Comparison of ENCODE assay signal across 19 mouse cellular contexts in the genomic region with DNA sequence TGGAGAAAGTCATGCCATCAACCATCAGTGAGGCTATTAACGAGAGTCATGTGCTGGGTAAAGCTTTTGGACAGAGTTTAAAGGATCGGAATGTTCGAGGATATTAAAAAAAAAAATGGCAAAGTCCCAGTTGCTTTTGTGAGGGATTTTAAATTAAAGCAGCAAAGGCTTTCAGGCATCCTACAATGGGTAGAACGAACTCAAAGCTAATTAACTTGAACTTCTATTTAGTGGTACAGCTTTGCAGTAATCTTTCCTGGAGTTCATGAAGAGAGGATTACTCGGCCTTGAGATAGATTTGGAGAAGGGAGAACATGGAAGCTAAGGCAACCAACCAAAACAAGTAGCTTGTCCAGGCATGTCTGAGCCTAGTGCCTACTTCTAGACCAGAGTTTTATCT.
DNase-seq lines count a peak whose midpoint lies in the region; ATAC-seq and TF ChIP-seq lines count a peak whose summit lies in the region.
"Had no signal": no experiment of that assay in that cellular context is flagged by ENCODE, and none has a peak within 500 bp of the region (broad histone marks: within the 10 kb centered on the region; RNA-seq: fewer than 3 reads in every experiment).

No protein-coding gene starts in this region.

- no peaks in the 10 kb centered on the region for H3K9me3 ChIP-seq in forebrain, embryonic 10.5 days
- H3K9me3 ChIP-seq in forebrain, postnatal 0 days (ENCODE audit: low read length): no peaks in the 10 kb centered on the region
- no peaks in the 10 kb centered on the region for H3K9me3 ChIP-seq in lung, embryonic 14.5 days (ENCODE audit: low read depth, low read length)
- H3K9me3 ChIP-seq in forebrain, embryonic 15.5 days: no peaks in the 10 kb centered on the region
- H3K9me3 ChIP-seq in midbrain, embryonic 15.5 days: no peaks in the 10 kb centered on the region
- H3K9me3 ChIP-seq: embryonic facial prominence, embryonic 10.5 days; G1E; heart, embryonic 12.5 days; hindbrain, embryonic 10.5 days; intestine, embryonic 15.5 days had no signal

- H3K27ac ChIP-seq in forebrain, embryonic 10.5 days: peak overlapping the region; percentile 44; the same call in 1 of the 2 replicates
- no peak overlapping the region for H3K27ac ChIP-seq in forebrain, postnatal 0 days (ENCODE audit: low read depth, low read length)
- H3K27ac ChIP-seq in lung, embryonic 14.5 days (ENCODE audit: low read depth): peak overlapping the region; percentile 46; the same call in 1 of the 2 replicates
- no peak overlapping the region for H3K27ac ChIP-seq in forebrain, embryonic 15.5 days (replicated peaks)
- H3K27ac ChIP-seq in midbrain, embryonic 15.5 days: no peak overlapping the region
- H3K27ac ChIP-seq: embryonic facial prominence, embryonic 10.5 days; hindbrain, embryonic 10.5 days; hindbrain, embryonic 14.5 days; intestine, embryonic 15.5 days had no signal

- no peaks in the 10 kb centered on the region for H3K36me3 ChIP-seq in forebrain, embryonic 10.5 days (replicated peaks)
- no peaks in the 10 kb centered on the region for H3K36me3 ChIP-seq in forebrain, postnatal 0 days (ENCODE audit: insufficient read depth)
- H3K36me3 ChIP-seq in lung, embryonic 14.5 days (ENCODE audit: insufficient read depth): no peaks in the 10 kb centered on the region
- H3K36me3 ChIP-seq in forebrain, embryonic 15.5 days: no peaks in the 10 kb centered on the region
- H3K36me3 ChIP-seq in midbrain, embryonic 15.5 days (replicated peaks): no peaks in the 10 kb centered on the region
- H3K36me3 ChIP-seq: embryonic facial prominence, embryonic 10.5 days; G1E; heart, embryonic 12.5 days; hindbrain, embryonic 10.5 days; intestine, embryonic 15.5 days had no signal

- no peaks in the 10 kb centered on the region for H3K4me1 ChIP-seq in forebrain, embryonic 10.5 days
- no peaks in the 10 kb centered on the region for H3K4me1 ChIP-seq in forebrain, postnatal 0 days (ENCODE audit: insufficient read depth)
- H3K4me1 ChIP-seq in lung, embryonic 14.5 days (ENCODE audit: insufficient read depth): no peaks in the 10 kb centered on the region
- H3K4me1 ChIP-seq in forebrain, embryonic 15.5 days: no peaks in the 10 kb centered on the region
- no peaks in the 10 kb centered on the region for H3K4me1 ChIP-seq in midbrain, embryonic 15.5 days
- H3K4me1 ChIP-seq: embryonic facial prominence, embryonic 10.5 days; heart, embryonic 12.5 days; hindbrain, embryonic 10.5 days; intestine, embryonic 15.5 days had no signal

- H3K9ac ChIP-seq in forebrain, postnatal 0 days: no peak overlapping the region
- no peak overlapping the region for H3K9ac ChIP-seq in lung, embryonic 14.5 days
- no peak overlapping the region for H3K9ac ChIP-seq in forebrain, embryonic 15.5 days (replicated peaks)
- H3K9ac ChIP-seq in midbrain, embryonic 15.5 days: no peak overlapping the region
- H3K9ac ChIP-seq: heart, embryonic 12.5 days; hindbrain, embryonic 14.5 days; intestine, embryonic 15.5 days had no signal

- TF ChIP-seq CTCF in forebrain, postnatal 0 days (IDR thresholded peaks at IDR 0.05; ENCODE audit: low read depth): no peak
- no peak for TF ChIP-seq CTCF in lung, embryonic 14.5 days (IDR thresholded peaks at IDR 0.05; ENCODE audit: low read depth)

- no peaks in the 10 kb centered on the region for H3K27me3 ChIP-seq in forebrain, embryonic 10.5 days (ENCODE audit: poor library complexity, severe bottlenecking)
- H3K27me3 ChIP-seq in forebrain, postnatal 0 days (ENCODE audit: insufficient read depth, low read length): no peaks in the 10 kb centered on the region
- no peaks in the 10 kb centered on the region for H3K27me3 ChIP-seq in lung, embryonic 14.5 days (ENCODE audit: insufficient read depth, low read length)
- no peaks in the 10 kb centered on the region for H3K27me3 ChIP-seq in forebrain, embryonic 15.5 days
- H3K27me3 ChIP-seq in midbrain, embryonic 15.5 days (replicated peaks): no peaks in the 10 kb centered on the region
- H3K27me3 ChIP-seq: heart, embryonic 12.5 days; intestine, embryonic 15.5 days had no signal

- H3K4me3 ChIP-seq in forebrain, embryonic 10.5 days: no peak overlapping the region
- H3K4me3 ChIP-seq in forebrain, postnatal 0 days (ENCODE audit: low read depth, low read length): no peak overlapping the region
- H3K4me3 ChIP-seq in lung, embryonic 14.5 days (ENCODE audit: low read depth, low read length): no peak overlapping the region
- no peak overlapping the region for H3K4me3 ChIP-seq in forebrain, embryonic 15.5 days
- no peak overlapping the region for H3K4me3 ChIP-seq in midbrain, embryonic 15.5 days
- H3K4me3 ChIP-seq: embryonic facial prominence, embryonic 10.5 days; heart, embryonic 12.5 days; hindbrain, embryonic 10.5 days; intestine, embryonic 15.5 days had no signal

- 50% methylated on average over 5 of the region's 5 CpGs for WGBS in forebrain, embryonic 10.5 days
- WGBS in forebrain, postnatal 0 days: 11% methylated on average over 5 of the region's 5 CpGs
- WGBS in lung, embryonic 14.5 days: 60% methylated on average over 5 of the region's 5 CpGs
- WGBS in forebrain, embryonic 15.5 days: 14% methylated on average over 5 of the region's 5 CpGs
- WGBS in midbrain, embryonic 15.5 days: 49% methylated on average over 5 of the region's 5 CpGs

- no peak overlapping the region for H3K4me2 ChIP-seq in forebrain, postnatal 0 days (ENCODE audit: low read depth)
- no peak overlapping the region for H3K4me2 ChIP-seq in lung, embryonic 14.5 days
- H3K4me2 ChIP-seq in forebrain, embryonic 15.5 days (replicated peaks): no peak overlapping the region
- H3K4me2 ChIP-seq in midbrain, embryonic 15.5 days: no peak overlapping the region
- H3K4me2 ChIP-seq: heart, embryonic 12.5 days; hindbrain, embryonic 14.5 days; intestine, embryonic 15.5 days had no signal

- DNase-seq in forebrain, embryonic 10.5 days (ENCODE audit: extremely low spot score, low spot score): no peak
- DNase-seq in forebrain, postnatal 0 days: no peak
- peak; percentile 21 for DNase-seq in lung, embryonic 14.5 days
- no peak for DNase-seq in lung, postnatal 14 days
- DNase-seq in cerebellum, adult 11-12 months: no peak
- DNase-seq: adrenal gland, postnatal 10 days; B cell, adult 2 months; cerebellum, adult 2 months; cerebellum, postnatal 10 days; gastrocnemius, postnatal 14 days had no signal

- no peak; the same call in 1 of the 2 replicates for ATAC-seq in forebrain, postnatal 0 days
- no peak for ATAC-seq in lung, embryonic 14.5 days (ENCODE audit: insufficient read depth)
- peak; percentile 43 for ATAC-seq in forebrain, embryonic 15.5 days (replicated peaks)
- ATAC-seq in midbrain, embryonic 15.5 days (replicated peaks): no peak
- ATAC-seq: CD4-positive, CD25-positive, alpha-beta regulatory T cell, adult 4 months; intestine, embryonic 15.5 days had no signal

Comparison
In these comparisons a context has a peak if more than half of its experiments do, and no peak if none do; other contexts are left out.
1. H3K27ac ChIP-seq: peak in forebrain, embryonic 10.5 days (single experiment) and lung, embryonic 14.5 days (single experiment); none in forebrain, postnatal 0 days (single experiment), forebrain, embryonic 15.5 days (single experiment) and midbrain, embryonic 15.5 days (single experiment).